Mouse (Mus musculus) naive thymus-derived CD4-positive, alpha-beta T cell, adult 2 months (primary cell): Measurements from ENCODE around the gene Slc16a9.
A peak's percentile ranks its signal among the peaks of the same experiment; 100 is the strongest.

ENCODE experiments used
- DNase-seq: peaks from one replicate; pipeline ENCODE4 v3.0.0-alpha.2; 2011; ENCODE audit warnings: low read depth

Slc16a9 gene

DNA sequence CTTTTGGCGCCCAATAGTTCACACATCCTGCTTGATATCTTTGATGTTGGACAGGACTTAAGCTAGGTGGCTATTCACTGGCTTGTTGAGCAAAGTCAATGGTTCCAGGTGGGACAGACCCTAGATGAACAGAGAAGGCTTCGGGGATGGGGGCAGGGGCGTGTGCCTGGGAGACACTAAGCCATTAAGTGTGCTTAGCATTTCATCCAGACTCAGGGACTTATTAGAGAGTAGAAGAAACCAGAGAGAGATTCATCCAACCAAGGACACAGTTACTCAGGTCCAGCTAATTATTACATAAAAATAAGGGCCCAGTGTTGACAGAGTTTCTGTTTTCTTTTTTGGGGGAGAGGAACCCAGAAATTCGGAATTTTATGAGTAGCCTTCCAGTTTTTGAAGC is 5.5 kb downstream of the Slc16a9 start:
- no peak for DNase-seq

DNA sequence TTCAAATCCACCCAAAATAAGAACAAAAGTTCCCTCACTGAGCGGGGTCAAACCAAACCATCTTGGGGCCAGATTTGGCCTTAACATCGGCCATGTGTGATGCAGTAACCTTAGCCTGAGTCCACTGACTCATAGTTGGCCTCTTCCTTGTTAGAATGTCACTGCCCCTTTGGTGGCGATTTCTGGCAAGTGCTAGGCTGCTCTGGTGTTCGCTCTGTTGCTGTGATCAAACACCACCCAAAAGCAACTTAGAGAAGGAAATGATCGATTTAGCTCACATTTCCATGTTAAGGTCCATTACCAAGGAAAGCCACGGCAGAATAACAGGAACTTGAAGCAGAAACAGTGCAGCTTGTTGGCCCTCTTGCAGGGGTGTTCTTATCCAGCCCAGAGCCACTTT is 5.9 kb downstream of the Slc16a9 start:
- no peak for DNase-seq

DNA sequence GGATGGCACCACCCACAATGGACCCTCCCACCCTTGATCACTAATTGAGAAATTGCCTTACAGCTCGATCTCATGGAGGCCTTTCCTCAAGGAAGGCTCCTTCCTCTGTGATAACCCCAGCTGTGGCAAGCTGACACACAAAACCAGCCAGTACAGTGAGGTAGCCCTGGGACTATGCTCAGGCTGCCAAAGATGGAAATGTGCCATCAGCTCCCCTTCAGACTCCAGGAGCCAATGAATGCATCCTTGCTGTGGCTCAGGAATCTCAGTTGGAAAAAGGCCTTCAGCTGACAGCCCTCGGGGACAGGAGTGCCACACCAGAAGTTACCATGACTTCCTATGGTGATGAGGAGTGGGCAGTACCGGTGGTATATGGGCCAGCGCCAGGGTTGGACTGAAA is 9.8 kb downstream of the Slc16a9 start:
- no peak for DNase-seq

DNA sequence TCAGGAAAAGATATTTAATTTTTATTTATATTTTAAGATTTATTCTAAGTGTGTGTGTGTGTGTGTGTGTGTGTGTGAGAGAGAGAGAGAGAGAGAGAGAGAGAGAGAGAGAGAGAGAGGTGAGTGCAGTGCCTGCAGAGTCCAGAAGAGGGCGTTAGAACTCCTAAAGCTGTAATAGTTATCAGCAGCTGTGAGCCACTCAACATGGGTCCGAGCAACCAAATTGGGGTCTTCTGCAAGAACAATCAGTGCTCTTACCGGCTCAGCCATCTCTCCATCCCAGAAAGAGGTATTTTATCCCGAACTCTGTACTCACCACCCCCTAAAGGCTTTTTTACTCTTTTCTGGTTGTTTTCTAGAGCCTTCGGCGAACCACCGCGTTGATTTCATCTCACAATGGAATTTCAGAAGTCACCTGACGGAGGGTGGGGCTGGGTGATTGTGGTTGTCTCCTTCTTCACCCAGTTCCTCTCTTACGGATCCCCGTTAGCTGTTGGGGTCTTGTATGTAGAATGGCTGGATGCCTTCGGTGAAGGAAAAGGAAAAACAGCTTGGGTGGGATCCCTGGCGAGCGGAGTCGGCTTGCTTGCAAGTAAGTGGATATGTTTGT is 10.8 kb downstream of the Slc16a9 start:
- DNase-seq: no peak

DNA sequence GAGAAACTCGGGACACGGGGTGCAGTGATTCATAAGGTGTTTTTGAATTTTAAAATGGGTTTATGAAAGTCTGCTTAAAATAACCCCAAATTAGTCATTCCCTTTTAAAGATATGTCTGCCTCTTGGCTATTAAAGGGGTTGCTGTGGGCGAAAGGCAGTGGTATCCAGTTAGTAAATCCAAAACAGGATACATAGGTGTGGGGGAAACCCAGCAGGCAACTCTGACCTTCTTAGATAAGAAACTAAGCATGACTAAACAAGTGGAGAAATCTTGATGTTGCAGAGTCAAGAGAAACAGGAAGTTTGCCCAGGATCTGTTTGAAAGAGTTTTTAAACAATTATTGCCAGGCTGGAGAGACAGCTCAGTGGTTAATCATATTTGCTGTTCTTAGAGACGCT is 12.1 kb downstream of the Slc16a9 start:
- DNase-seq: no peak

DNA sequence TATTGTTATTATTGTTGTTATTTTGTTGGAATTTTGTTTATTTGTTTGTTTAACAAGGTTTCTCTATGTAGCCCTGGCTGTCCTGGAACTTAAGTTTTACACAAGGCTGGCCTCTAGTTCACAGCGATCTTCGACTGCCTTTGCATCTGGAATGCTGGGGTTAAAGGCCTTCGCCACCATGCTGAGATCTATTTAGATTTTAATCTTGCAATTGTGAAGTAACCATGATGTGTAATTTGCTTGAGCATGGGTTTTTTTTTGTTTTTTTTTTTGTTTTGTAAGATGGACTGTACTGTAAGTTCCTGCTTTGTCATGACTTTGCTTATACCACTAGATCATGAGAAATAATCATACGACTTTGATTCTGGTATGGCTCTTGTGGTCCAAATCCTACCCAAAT is 16.0 kb downstream of the Slc16a9 start:
- DNase-seq: no peak

DNA sequence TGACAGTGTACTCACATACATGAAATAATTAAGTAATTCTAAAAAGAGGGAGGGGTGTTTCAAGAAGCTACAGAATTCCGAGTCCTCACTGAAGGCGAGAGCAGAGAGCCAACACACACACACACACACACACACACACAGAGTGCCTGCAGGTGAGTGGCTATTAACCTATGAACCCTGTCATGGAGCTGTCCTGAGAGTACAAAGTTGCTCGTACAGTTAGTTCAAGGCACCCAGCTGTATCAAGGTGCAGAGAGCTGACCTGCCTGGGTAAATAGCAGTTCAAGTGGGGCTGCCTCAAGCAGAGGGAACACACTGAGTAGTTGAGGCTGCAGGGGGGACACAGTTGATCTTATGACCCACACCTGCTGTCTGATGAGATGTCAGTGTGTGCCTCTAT is 17.2 kb downstream of the Slc16a9 start:
- DNase-seq: no peak

DNA sequence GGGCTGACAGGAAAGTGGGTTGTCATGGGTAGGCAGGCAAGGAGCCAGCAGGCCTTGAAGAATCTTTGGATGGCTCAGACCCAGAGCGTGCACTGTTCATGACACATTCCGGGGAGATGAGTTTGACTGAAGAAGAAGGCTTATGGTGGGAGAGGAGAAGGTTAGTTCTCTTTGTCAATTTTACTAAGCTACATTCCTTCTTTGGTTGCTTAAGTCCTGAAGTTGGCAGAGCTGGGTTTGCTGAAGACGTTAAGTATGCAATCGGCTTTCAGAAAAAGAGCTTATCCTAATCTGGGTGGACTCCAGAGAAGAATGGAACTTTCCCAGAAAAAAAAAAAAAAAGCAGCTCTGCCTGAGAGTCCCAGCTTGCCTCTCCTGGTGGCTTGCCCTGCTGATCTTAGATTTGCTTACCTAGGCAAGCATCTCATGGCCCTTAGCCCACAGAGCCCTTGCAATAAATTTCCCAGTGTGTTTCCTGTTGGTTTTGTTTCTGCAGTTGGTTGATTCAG is 18.8 kb downstream of the Slc16a9 start:
- no peak for DNase-seq

DNA sequence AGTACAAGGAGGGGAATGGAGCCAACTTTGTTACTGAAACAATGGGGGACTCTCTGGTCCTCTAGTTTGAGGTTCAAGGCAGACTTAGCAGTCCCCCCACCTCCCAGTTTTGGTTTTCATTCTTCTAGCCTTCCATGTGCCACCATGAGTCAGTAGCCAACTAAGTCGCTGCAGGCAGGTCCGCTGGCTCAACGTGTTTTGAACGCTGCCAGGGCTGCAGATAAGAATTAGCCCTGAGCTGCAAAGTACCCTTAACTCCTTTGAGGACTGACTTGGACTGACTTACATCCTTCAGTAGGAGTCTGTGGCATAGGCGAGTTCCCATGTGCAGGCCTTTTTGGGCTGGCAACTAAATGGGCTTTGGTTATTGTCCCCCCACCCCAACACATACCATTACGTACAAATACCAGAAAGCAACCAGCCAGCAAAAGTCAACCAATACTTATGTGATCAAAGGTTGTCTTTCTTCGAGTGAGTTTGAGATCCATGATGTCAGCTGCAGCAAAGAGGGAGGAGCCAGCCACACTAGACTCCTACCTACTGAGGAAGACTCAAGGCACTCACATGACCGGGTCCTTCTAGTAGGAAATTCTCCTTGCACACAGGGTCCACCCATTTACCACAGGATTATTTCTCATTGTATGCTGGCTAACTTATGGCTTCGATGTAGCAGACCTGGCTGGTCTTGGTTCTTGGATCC is 19.6 kb downstream of the Slc16a9 start:
- no peak for DNase-seq

DNA sequence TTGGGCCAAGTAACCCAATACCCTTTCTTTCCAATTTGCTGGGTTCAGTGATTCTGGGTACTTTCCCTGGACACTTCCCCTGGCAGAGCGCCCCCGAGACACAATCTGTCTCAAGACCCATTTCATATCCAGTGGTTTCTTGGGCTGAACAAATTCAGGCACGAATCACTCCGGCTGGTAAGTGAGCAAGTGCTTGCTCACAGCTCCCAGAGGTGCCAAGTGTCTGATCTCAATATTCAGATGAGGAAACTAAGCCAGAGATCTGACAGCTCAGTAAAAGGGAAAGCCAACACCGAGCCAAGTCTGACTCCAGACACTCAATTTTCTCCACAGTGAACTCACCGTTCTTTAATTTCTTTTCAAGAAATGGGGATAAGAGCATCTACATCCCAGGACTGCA is 21.6 kb downstream of the Slc16a9 start:
- DNase-seq: no peak

DNA sequence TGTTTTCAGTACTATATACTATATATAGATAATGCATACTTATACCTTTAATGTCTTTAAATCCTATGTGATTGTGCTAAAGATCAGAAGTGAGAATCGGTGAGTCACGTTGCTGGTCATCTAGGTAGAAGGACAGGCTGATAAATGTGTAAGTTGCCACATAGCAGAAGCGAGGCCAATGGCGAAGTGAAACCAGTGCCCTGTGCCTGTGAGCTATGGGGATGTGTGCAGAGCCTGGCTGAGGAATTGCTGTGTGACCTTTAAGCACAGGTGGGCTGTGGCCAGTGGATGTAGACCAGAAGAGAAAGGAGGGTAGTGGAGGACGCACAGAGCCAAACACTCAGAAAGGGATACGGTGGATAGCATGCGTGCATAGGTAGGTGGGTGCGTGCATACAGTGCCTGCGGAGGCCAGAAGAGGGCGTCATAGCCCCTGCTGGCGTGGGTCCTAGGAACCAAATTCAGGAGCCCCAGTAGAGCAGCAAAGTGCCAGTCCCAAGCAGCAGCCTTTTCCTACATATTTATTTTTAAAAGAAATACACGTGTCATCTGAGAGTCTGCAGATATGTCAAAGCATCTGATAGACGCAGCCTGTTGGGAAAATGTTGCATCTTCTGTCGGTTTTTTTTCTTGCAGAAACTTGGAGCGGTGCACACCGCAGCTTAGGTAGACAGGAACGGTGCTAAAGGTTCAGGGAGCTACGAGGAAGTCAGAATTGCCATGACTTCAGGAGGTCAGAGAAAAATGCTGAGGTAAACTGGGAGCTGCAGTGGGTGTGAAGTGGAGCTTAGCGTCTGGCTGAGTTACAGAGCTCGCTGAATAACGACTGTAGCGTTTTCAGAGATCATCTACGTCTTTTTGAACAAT is 23.9 kb downstream of the Slc16a9 start:
- no peak for DNase-seq

DNA sequence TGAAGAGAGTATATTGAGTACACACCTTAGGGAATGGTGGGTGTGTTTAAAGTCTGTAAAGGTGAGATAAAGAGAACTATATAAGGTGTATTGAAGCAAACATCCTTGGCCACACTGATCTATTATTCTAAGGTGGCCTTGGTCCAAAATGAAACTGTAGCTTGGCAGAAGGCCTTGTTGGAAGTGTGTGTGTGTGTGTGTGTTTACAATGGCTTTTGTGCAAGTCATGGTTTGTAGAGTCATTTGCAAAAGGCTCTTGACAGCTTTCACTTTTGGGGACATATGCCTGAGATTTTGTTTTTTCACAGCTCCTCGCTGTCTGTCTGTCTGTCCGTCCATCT is 24.5 kb downstream of the Slc16a9 start:
- no peak for DNase-seq

DNA sequence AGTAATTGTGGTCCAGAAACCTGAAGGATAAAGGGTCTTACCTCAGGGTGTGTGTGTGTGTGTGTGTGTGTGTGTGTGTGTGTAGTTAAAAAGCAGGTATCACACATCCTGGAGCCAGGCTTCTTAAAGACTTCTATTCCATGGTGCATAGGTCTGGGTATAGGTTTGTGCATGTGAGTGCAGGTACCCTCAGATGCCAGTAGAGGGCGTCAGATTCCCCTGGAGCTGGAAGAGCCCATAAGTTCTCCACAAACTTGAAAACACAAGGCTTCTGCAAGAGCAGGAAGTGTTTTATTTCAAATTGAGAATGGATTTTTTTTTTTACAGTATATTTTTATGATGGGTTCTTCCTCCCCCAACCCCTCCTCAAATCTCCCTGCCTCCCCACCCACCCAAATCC is 31.8 kb downstream of the Slc16a9 start:
- no peak for DNase-seq

DNA sequence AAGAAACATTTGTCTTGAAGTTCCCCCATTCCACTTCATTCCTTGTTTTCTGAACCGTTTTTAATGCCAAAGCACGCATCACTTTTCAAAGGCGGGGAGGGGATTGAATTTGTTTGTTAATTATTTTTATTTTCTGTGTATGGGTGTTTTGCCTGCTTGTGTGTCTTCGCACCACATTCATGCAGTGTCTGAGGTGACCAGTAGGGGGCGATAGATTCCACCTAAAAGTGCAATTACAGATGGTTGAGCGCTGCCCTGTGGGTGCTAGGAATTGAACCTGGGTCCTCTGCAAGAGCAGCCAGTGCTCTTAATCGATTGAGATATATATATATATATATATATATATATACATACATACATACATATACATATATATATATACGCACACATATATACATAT is 34.4 kb downstream of the Slc16a9 start:
- DNase-seq: no peak

DNA sequence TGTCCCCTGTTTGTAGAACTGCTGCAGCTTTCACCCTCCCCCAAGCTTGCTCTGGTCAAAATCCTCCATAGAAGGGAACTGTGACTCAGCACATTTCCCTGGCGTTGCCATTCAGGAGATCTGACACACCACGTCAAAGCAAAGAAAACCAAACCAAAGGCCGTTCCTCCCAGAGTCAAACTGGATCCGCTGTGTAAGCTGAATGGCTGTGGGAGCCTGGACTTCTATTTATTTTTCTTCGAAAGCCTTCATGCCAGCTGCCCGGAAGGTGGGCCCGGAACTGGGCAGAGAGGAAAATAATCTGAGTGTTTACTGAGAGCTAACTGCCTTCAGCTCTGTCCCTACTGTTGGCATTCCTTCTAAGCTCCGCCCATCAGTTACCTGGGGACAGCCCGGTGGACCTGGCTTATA is 42.9 kb downstream of the Slc16a9 start:
- no peak for DNase-seq

DNA sequence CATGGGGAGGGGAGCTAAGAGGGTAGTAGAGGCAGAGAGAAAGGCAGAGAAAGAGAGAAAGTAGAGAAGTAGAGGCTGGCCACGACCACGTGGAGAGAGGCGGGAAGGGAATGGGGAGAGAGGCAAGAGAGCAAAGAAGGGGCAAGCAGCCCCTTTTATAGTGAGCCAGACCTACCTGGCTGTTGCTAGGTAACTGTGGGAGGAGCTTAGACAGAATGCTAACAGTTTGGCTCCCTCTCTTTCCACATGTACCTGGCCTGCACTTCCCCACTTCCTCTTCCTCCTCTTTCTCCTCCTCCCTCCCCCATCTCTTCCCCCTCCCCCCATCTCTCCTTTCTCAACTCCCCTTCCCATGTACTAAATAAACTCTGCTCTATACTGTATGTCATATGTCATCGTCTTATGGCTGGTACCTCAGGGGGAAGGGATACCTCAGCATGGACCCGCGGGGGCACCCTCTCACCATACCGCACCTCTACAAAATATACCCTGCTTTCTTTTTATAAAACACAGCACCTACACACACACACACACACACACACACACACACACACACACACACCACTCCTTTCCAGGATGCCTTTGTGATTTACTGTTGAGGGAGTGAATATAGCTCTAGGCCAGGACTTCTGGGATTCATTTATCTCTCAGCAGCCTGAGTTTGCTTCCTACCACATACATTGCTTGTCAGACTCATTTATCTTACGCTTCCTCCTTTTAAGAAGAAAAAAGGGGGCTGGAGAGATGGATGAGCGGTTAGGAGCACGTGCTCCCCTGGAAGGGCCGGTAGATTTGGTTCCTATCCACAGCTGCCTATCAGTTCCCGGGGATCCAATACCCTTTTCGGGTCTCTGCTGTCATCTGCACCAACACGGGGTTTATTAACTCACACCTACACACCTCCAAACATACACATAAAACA is 43.8 kb downstream of the Slc16a9 start:
- DNase-seq: no peak

DNA sequence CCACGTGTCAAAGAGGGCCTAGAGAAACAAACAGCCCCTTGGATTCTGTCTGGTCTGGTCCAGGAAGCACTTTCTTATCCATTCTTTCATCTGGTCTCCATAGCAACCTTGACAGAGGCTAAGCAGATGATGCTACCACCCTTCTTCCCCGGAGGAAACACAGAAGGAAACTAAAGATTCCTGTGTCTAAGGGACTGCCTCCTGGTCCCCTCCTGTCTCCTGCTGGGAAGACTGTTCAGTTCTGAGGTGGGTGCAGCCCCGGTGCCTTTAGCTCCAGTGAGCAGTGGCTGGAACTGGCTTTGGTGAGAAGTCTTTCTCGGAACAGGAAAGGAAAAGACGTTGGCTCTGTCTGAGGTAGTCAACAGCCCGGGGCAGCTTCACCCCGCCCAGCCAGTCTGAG is 47.1 kb downstream of the Slc16a9 start:
- DNase-seq: no peak

DNA sequence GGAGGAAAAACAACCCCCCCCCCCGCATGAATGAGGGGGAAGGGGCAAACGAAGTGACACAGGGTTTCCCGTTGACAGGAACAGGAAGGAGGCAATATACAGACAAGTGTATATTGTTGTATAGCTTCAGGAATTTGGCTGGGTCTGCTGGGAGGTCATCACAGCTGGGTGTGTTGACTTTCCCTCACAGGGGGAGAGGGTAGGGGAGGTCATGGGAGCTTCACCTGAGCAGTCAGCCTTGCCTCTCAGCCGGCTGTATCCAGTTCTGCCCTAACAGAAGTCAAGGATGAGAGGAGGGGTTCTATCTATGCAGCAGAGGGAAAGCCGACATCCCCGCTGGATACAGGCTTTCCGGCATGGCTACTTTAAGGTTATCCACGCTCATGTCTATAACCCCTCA is 49.2 kb downstream of the Slc16a9 start:
- DNase-seq: no peak

DNA sequence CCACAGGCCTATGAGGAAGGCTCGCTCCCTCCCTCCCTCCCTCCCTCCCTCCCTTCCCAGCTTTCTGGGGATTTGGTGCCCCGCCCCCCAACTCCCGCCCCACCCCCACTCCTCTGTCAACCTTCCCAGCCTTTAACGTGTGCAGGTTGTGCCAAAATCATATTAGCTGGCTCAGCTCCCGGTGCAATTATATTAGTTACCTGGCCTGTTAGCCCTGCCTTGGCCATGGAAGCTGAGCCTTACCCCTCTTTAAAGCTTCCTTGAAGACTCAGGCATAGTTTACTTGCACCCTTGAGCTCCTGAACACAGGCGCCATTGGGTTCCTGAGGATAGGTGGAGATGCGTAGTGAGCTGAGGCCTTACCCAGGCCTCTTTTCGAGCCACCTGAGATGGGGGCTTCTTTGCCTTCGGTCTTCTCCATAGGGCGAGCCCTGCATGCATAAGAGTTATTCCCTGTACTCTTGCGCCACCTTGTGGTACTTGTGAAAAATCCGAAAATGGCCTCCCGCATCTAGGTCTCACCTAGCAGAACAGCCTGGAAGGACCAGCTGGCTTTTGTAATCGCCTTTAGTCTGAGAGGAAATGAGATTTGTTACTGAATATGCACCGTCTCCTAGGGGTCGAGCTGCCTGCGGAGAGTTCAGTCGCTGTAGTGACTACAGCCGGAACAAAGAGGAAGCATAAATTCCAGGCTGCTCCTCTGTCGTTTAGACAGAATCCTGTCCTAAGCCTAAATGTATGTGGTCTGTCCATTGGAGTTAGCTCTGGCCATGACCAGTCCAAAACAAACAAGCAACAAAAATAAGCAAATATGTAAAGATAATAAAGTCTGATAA is 51.8 kb downstream of the Slc16a9 start:
- DNase-seq: peak; percentile 67

DNA sequence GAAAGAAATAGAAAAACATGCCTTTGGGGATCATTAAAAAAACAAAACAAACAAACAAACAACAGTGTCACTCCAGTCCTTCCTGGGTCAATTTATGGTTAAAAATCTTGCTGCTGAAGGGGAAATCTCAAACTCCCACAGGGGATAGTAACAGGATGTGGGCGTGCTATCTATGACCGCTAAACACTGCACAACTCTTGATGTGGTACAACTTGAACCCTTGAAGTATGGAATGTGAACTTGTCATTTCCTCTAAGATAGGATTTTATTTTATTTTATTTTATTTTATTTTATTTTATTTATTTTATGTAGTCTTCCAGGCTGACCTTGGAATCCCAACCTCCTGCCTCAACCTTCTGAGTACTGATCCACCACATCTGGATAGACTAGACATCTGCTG is 54.2 kb downstream of the Slc16a9 start:
- DNase-seq: no peak

DNA sequence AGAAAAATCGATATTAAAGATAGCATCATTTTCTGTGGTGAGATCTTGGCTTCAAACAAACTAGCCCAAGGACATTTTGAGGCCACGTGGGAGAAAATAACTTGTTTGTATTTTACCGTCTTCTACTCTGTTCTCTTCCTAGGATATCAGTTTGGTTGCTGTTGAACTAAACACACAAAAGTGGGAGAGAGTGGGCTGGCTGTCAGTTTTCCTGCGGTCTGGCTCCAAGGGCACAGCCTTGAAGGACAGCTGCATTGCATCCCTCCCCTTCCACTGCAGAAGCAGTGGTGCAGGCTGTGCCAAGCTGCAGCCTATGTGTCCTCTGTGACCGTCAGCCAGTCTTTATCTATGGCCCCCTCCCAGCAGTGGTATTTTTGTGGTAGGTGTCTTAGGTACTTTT is 54.8 kb downstream of the Slc16a9 start:
- DNase-seq: no peak
